Mouse (Mus musculus) heart, adult 18-20 months (tissue): ENCODE results near the gene Cog7. TPM values are rescaled to one million over a fixed set of nuclear protein-coding genes. Genes with fewer than 3 reads are reported as not detected.

ENCODE experiments used
- DNase-seq, 2 experiments: peaks; one replicate each; pipeline ENCODE4 v3.0.0; 2021 to 2022; ENCODE audit warnings: mixed read lengths in 1 of 2
- total RNA-seq, 2 experiments: library from RNA; stranded (reverse); gene quantifications; 2 replicates each; pipeline ENCODE4 v1.2.3; 2021

Gene Cog7
- total RNA-seq, 2 experiments from 2014 or later: 17.3 to 19.3 TPM

GRCm38 (mm10) chr7:121899311-121899710, 82.2 kb downstream of the Cog7 start:
- peak in 1 of 2 experiments; percentile 40 for DNase-seq

- no peak for DNase-seq
Measured at GRCm38 (mm10) chr7:121896689-121897088, 84.8 kb downstream of the Cog7 start.

- no peak for DNase-seq
Measured at GRCm38 (mm10) chr7:121890636-121891360, 90.7 kb downstream of the Cog7 start.

- DNase-seq: no peak
Measured at GRCm38 (mm10) chr7:121880246-121880645, 101.3 kb downstream of the Cog7 start.

GRCm38 (mm10) chr7:121874784-121875183, 106.7 kb downstream of the Cog7 start:
- DNase-seq: no peak

- DNase-seq: no peak
Measured at GRCm38 (mm10) chr7:121873998-121874397, 107.5 kb downstream of the Cog7 start.

GRCm38 (mm10) chr7:121871631-121872030, 109.9 kb downstream of the Cog7 start:
- no peak for DNase-seq

GRCm38 (mm10) chr7:121864858-121865585, 116.5 kb downstream of the Cog7 start, which contains the start of gene Scnn1b:
TSS of gene Scnn1b (plus strand) at chr7:121865038.
- no peak for DNase-seq

- DNase-seq: no peak
Measured at GRCm38 (mm10) chr7:121858939-121859338, 122.6 kb downstream of the Cog7 start.

GRCm38 (mm10) chr7:121857177-121857884, 124.2 kb downstream of the Cog7 start:
- DNase-seq: no peak

- no peak for DNase-seq
Measured at GRCm38 (mm10) chr7:121848537-121849168, 132.9 kb downstream of the Cog7 start.

GRCm38 (mm10) chr7:121845964-121846363, 135.5 kb downstream of the Cog7 start:
- DNase-seq: no peak

- peak in 1 of 2 experiments; percentile 3 for DNase-seq
Measured at GRCm38 (mm10) chr7:121842234-121842633, 139.3 kb downstream of the Cog7 start.

- DNase-seq: peak; percentile 55 to 74
Measured at GRCm38 (mm10) chr7:121840810-121841209, 140.7 kb downstream of the Cog7 start.

GRCm38 (mm10) chr7:121836827-121837226, 144.7 kb downstream of the Cog7 start:
- DNase-seq: no peak

- no peak for DNase-seq
Measured at GRCm38 (mm10) chr7:121835392-121835791, 146.1 kb downstream of the Cog7 start.

Other genes with a start within 250 kb of the Cog7 start
- not detected for gene Scnn1g, start 247.2 kb downstream of the Cog7 start, total RNA-seq
- gene Scnn1b, start 116.7 kb downstream of the Cog7 start, total RNA-seq: not detected
- gene Gga2, start 39.5 kb upstream of the Cog7 start, total RNA-seq: 10 to 100 TPM; 36.1 to 36.3 TPM
- gene Ubfd1, start 85.5 kb upstream of the Cog7 start, total RNA-seq: 10 to 100 TPM; 36.1 to 41.1 TPM
- gene Ears2, start 85.6 kb upstream of the Cog7 start, total RNA-seq: 10 to 100 TPM; 12.3 to 13.4 TPM
- gene Ndufab1, start 120.2 kb upstream of the Cog7 start, total RNA-seq: 1,000 to 10,000 TPM; 1,776 to 1,815 TPM
- under 1 TPM; 0.92 to 0.95 TPM for gene Palb2, start 151.3 kb upstream of the Cog7 start, total RNA-seq
- 10 to 100 TPM; 26.4 to 28.3 TPM for gene Dctn5, start 151.3 kb upstream of the Cog7 start, total RNA-seq
- under 1 TPM; 0.41 to 0.94 TPM for gene Plk1, start 177.7 kb upstream of the Cog7 start, total RNA-seq
- not detected for gene Ern2, start 204.5 kb upstream of the Cog7 start, total RNA-seq
- gene Chp2, start 237.8 kb upstream of the Cog7 start, total RNA-seq: 1 to 10 TPM; 3.7 to 3.8 TPM